Mouse (Mus musculus): ENCODE measurements around the gene Ints7. TPM values are rescaled to one million over a fixed set of nuclear protein-coding genes. Genes with fewer than 3 reads are reported as not detected.

Ints7 gene
- polyA plus RNA-seq, 1 experiment: 12.2 TPM

DNA sequence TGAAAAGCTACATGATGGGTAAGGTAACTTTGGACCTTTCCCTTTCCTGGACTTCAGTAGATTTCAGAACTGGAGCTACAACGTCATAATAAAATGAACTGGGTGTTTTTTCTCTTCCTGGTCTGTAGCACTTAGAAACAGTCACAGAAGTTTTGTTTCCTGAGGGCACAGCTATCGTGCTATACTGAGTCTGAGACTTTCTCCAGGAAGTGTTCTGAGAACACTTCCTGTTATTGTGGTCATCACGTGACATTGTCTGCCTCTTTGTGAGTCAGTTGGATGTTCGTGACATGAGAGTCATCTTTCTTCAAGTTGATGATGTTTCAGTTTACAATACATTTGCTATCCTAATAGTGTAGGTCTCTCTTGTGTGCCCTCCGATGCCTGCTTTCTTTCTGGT lies 23.8 kb downstream of the Ints7 start:
- DNase-seq: no peak
- Histone ChIP-seq H3K27ac (ENCODE audit: insufficient read depth, low read depth, low read length) (no peak overlapping the region), H3K36me3 (ENCODE audit: control insufficient read depth, insufficient read depth, low read length) (peaks cover 10% of the 10 kb centered on the region)

DNA sequence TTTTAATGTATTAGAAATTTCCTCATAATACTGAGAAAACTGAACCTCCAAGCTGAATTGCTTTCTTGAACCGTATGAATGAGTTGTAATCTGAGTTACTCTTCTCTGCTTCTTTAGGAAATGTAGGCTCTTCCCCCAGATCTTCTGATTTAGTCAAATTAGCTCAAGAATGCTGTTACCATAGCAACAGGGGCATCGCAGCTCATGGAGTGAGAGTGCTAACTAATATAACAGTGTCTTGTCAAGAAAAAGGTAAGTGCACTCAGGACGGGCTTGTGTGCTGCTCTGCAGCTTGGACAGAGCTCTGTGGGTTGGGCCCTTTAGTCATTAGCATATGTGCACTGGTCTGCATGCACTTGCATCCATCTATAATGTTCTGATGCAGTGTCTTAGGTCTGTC lies 29.3 kb downstream of the Ints7 start:
- no peak for DNase-seq
- no peak overlapping the region for H3K4me3 ChIP-seq (ENCODE audit: insufficient read depth, low read depth, low read length)
- H3K4me1 ChIP-seq (ENCODE audit: control insufficient read depth, insufficient read depth, low read length): no peaks in the 10 kb centered on the region
- no peak overlapping the region for H3K27ac ChIP-seq (ENCODE audit: insufficient read depth, low read depth, low read length)
- TF ChIP-seq POLR2A (IDR thresholded peaks at IDR 0.05; ENCODE audit: low read depth, low read length): no peak
- TF ChIP-seq CTCF (conservative IDR thresholded peaks at IDR 0.05; ENCODE audit: insufficient read depth, insufficient read length, low read depth, low read length): no peak
- peaks cover 1% of the 10 kb centered on the region for H3K36me3 ChIP-seq (ENCODE audit: control insufficient read depth, insufficient read depth, low read length)
- 72% methylated on average over 3 of the region's 3 CpGs for WGBS
- H3K27me3 ChIP-seq (replicated peaks; ENCODE audit: control insufficient read depth, insufficient read depth, low read length): no peaks in the 10 kb centered on the region

More for the DNA sequence above, 23.8 kb downstream of the Ints7 start:
- 61% methylated on average over 5 of the region's 5 CpGs for WGBS
- Histone ChIP-seq H3K27me3 (replicated peaks; ENCODE audit: control insufficient read depth, insufficient read depth, low read length) (no peaks in the 10 kb centered on the region), H3K4me1 (ENCODE audit: control insufficient read depth, insufficient read depth, low read length) (no peaks in the 10 kb centered on the region), H3K4me3 (ENCODE audit: insufficient read depth, low read depth, low read length) (no peak overlapping the region)
- TF ChIP-seq CTCF (conservative IDR thresholded peaks at IDR 0.05; ENCODE audit: insufficient read depth, insufficient read length, low read depth, low read length) (no peak), POLR2A (IDR thresholded peaks at IDR 0.05; ENCODE audit: low read depth, low read length) (no peak)

DNA sequence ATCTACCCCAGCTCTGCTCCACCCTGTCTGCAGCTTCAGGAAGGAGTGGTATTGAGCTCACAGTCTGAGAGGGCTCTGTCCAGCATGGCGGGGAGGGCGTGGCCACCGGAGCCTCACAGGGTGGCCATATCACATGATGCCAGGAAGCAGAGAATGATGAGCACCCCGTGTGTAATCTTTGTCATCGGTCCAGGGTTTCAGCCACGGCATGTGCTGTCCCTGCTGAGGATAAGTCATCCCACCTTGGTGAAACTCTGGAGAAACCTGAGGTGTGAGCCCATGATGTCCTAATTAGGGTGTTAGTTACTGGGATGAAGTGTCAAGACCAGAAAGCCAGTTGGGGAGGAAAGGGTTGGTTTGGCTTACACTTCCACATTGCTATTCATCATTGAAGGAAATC lies 33.6 kb downstream of the Ints7 start:
- TF ChIP-seq POLR2A (IDR thresholded peaks at IDR 0.05; ENCODE audit: low read depth, low read length): no peak
- no peak for TF ChIP-seq CTCF (conservative IDR thresholded peaks at IDR 0.05; ENCODE audit: insufficient read depth, insufficient read length, low read depth, low read length)
- no peak for DNase-seq
- 93% methylated on average over 6 of the region's 6 CpGs for WGBS
- H3K27me3 ChIP-seq (replicated peaks; ENCODE audit: control insufficient read depth, insufficient read depth, low read length): no peaks in the 10 kb centered on the region
- peaks cover 1% of the 10 kb centered on the region for H3K36me3 ChIP-seq (ENCODE audit: control insufficient read depth, insufficient read depth, low read length)
- H3K27ac ChIP-seq (ENCODE audit: insufficient read depth, low read depth, low read length): no peak overlapping the region
- no peak overlapping the region for H3K4me3 ChIP-seq (ENCODE audit: insufficient read depth, low read depth, low read length)
- no peaks in the 10 kb centered on the region for H3K4me1 ChIP-seq (ENCODE audit: control insufficient read depth, insufficient read depth, low read length)

DNA sequence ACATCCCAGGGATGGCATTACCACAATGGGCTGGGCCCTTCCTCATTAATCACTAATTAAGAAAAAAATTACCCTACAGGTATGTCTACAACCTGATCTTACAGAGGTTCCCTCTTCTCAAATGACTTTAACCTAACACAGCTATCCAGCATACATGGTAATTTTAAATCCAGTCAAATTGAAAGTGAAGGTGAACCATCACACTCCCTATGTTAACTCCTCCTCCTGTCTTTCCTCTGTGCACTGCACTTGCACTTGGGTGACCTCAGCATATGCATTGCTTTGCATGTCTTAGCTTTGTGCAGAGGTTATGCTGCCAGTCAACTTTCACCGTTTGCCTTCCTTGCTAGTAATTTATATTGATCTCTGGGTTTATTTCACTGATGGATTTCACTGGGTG lies 34.1 kb downstream of the Ints7 start:
- WGBS: 76% methylated on average over 1 of the region's 1 CpGs

DNA sequence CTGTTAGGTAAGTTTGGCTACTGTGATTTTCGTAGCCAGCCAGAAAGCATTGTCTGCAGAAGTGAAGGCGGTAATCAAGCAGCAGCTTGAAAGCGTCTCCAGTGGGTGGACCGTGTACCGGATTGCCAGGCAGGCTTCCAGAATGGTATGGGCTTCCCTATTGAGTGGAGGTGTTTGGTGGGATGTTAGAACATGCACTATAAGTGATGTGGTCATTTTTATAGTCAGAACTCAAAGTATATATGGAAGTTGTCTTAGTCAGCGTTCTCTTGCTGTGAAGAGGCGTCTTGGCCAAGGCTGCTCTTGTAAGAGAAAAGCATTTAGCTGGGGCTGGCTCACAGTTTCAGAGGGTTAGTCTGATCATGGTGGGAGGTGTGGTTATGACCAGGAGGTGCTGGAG lies 34.9 kb downstream of the Ints7 start:
- Histone ChIP-seq H3K27ac (ENCODE audit: insufficient read depth, low read depth, low read length) (no peak overlapping the region), H3K4me3 (ENCODE audit: insufficient read depth, low read depth, low read length) (no peak overlapping the region), H3K27me3 (replicated peaks; ENCODE audit: control insufficient read depth, insufficient read depth, low read length) (no peaks in the 10 kb centered on the region), H3K36me3 (ENCODE audit: control insufficient read depth, insufficient read depth, low read length) (peaks cover 1% of the 10 kb centered on the region; the same call in 1 of the 2 replicates), H3K4me1 (ENCODE audit: control insufficient read depth, insufficient read depth, low read length) (no peaks in the 10 kb centered on the region)
- WGBS: 93% methylated on average over 7 of the region's 7 CpGs
- no peak for DNase-seq
- TF ChIP-seq CTCF (conservative IDR thresholded peaks at IDR 0.05; ENCODE audit: insufficient read depth, insufficient read length, low read depth, low read length) (no peak), POLR2A (IDR thresholded peaks at IDR 0.05; ENCODE audit: low read depth, low read length) (no peak)

More for the DNA sequence above, 34.1 kb downstream of the Ints7 start:
- Histone ChIP-seq H3K4me3 (ENCODE audit: insufficient read depth, low read depth, low read length) (no peak overlapping the region), H3K27ac (ENCODE audit: insufficient read depth, low read depth, low read length) (no peak overlapping the region), H3K27me3 (replicated peaks; ENCODE audit: control insufficient read depth, insufficient read depth, low read length) (no peaks in the 10 kb centered on the region), H3K4me1 (ENCODE audit: control insufficient read depth, insufficient read depth, low read length) (no peaks in the 10 kb centered on the region), H3K36me3 (ENCODE audit: control insufficient read depth, insufficient read depth, low read length) (peaks cover 1% of the 10 kb centered on the region)
- no peak for DNase-seq
- no peak for TF ChIP-seq POLR2A (IDR thresholded peaks at IDR 0.05; ENCODE audit: low read depth, low read length)
- no peak for TF ChIP-seq CTCF (conservative IDR thresholded peaks at IDR 0.05; ENCODE audit: insufficient read depth, insufficient read length, low read depth, low read length)

DNA sequence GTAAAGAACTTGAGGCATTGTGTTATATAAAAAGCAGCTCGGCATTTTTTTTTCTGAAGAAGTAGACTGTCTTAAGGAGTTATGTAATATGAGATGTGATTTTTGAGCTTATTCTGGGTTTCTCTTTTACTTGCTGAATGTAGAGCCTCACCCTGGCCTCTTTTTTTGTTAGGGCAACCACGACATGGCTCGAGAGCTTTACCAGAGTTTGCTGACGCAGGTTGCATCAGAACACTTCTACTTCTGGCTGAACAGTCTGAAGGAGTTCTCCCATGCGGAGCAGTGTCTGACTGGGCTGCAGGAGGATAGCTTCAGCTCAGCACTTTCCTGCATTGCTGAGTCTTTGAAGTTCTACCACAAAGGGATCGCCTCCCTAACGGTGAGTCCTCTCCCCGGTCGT lies 36.2 kb downstream of the Ints7 start:
- H3K36me3 ChIP-seq (ENCODE audit: control insufficient read depth, insufficient read depth, low read length): no peaks in the 10 kb centered on the region; the same call in 1 of the 2 replicates
- DNase-seq: no peak
- WGBS: 89% methylated on average over 9 of the region's 9 CpGs
- no peaks in the 10 kb centered on the region for H3K4me1 ChIP-seq (ENCODE audit: control insufficient read depth, insufficient read depth, low read length)
- H3K27me3 ChIP-seq (replicated peaks; ENCODE audit: control insufficient read depth, insufficient read depth, low read length): no peaks in the 10 kb centered on the region
- TF ChIP-seq CTCF (conservative IDR thresholded peaks at IDR 0.05; ENCODE audit: insufficient read depth, insufficient read length, low read depth, low read length): no peak
- TF ChIP-seq POLR2A (IDR thresholded peaks at IDR 0.05; ENCODE audit: low read depth, low read length): no peak
- H3K4me3 ChIP-seq (ENCODE audit: insufficient read depth, low read depth, low read length): no peak overlapping the region
- H3K27ac ChIP-seq (ENCODE audit: insufficient read depth, low read depth, low read length): no peak overlapping the region

DNA sequence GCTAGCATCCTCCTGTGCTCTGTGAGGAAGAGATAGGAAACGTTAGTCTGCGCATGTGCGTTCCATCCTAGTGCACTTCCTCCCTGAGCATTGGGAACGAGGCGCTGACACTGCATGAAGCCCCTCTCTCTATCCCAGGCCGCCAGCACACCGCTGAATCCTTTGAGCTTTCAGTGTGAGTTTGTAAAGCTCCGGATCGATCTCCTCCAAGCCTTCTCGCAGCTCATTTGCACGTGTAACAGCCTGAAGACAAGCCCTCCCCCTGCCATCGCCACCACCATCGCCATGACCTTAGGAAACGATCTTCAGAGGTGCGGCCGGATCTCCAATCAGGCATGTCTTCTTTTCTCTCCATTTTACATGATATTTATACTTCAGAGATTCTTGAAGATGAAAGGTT lies 37.4 kb downstream of the Ints7 start:
- Histone ChIP-seq H3K36me3 (ENCODE audit: control insufficient read depth, insufficient read depth, low read length) (no peaks in the 10 kb centered on the region; the same call in 1 of the 2 replicates), H3K4me1 (ENCODE audit: control insufficient read depth, insufficient read depth, low read length) (no peaks in the 10 kb centered on the region), H3K4me3 (ENCODE audit: insufficient read depth, low read depth, low read length) (no peak overlapping the region), H3K27me3 (replicated peaks; ENCODE audit: control insufficient read depth, insufficient read depth, low read length) (no peaks in the 10 kb centered on the region), H3K27ac (ENCODE audit: insufficient read depth, low read depth, low read length) (no peak overlapping the region)
- WGBS: 90% methylated on average over 16 of the region's 16 CpGs
- no peak for DNase-seq
- TF ChIP-seq CTCF (conservative IDR thresholded peaks at IDR 0.05; ENCODE audit: insufficient read depth, insufficient read length, low read depth, low read length) (no peak), POLR2A (IDR thresholded peaks at IDR 0.05; ENCODE audit: low read depth, low read length) (no peak)
